ENCODE assay signal across 9 mouse cellular contexts in the genomic region with DNA sequence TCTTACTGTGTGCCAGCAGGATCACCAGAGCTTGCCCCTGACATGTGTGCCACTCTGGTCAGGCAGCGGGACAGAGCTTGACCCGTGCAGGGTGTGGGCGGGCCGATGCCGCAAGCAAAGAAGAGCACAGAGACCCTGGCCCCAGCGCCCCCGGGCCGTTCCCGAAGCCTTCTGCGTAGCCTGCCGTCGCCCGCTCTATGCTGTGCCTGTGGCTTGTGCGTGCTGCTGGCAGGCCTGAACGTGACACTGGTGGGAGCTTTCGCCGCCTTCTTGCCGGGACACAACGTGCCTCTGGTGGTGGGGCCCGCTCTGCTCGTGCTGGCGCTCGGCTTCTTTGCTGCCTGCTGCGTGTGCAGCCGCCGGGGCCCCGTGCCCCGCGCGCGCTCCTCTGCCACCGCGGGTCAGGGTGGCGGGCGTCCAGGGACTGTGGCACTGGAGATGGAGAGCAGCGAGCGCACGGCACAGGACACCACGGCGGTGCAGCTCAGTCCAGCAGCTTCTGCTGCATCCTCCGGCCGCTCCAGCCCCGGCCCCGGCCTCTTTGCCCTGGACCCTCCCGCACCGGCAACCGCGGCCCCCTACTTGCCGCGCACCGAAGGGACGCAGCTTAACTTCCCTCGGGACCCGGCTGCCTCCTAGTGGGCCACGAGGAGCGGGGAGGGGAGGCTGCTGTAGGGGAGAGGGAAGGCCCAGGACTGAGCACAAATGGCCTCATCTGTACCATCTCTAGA. TPM values are rescaled to one million over a fixed set of nuclear protein-coding genes. Genes with fewer than 3 reads are reported as not detected.
DNase-seq lines count a peak whose midpoint lies in the region; ATAC-seq and TF ChIP-seq lines count a peak whose summit lies in the region.
"Had no signal": no experiment of that assay in that cellular context is flagged by ENCODE, and none has a peak within 500 bp of the region (broad histone marks: within the 10 kb centered on the region; RNA-seq: fewer than 3 reads in every experiment).

No protein-coding gene starts in this region.

- TF ChIP-seq EP300 in stomach, postnatal 0 days (optimal IDR thresholded peaks at IDR 0.05) = no peak

- no peak for TF ChIP-seq POLR2A in brain, embryonic 14.5 days (IDR thresholded peaks at IDR 0.05; ENCODE audit: borderline replicate concordance, extremely low read depth, insufficient read depth, insufficient read length, poor library complexity, severe bottlenecking)

- peak overlapping the region; percentile 52 for H3K4me3 ChIP-seq in heart, embryonic 13.5 days
- peak overlapping the region; percentile 28 for H3K4me3 ChIP-seq in liver, embryonic 16.5 days (ENCODE audit: low read depth, low read length)
- H3K4me3 ChIP-seq in stomach, postnatal 0 days (ENCODE audit: low read depth, low read length) = peak overlapping the region; percentile 15; the same call in 1 of the 2 replicates

- ATAC-seq in heart, embryonic 13.5 days (ENCODE audit: extremely low read depth, insufficient number of reproducible peaks, low FRiP score, low TSS enrichment) = no peak
- no peak for ATAC-seq in liver, embryonic 16.5 days (ENCODE audit: low read depth)
- ATAC-seq in stomach, postnatal 0 days (ENCODE audit: low FRiP score, low TSS enrichment) = no peak; the same call in none of the 2 replicates

- H3K36me3 ChIP-seq in heart, embryonic 13.5 days = no peaks in the 10 kb centered on the region
- H3K36me3 ChIP-seq in liver, embryonic 16.5 days (ENCODE audit: control insufficient read depth, insufficient read depth) = no peaks in the 10 kb centered on the region
- H3K36me3 ChIP-seq in stomach, postnatal 0 days (ENCODE audit: control insufficient read depth, insufficient read depth, low read length) = no peaks in the 10 kb centered on the region

- DNase-seq in heart, postnatal 25 days (ENCODE audit: low spot score) = no peak
- DNase-seq in brain, embryonic 14.5 days (ENCODE audit: low read depth) = peak; percentile 62
- DNase-seq in heart, postnatal 10 days = peak; percentile 12 to 13
- peak; percentile 29 for DNase-seq in stomach, postnatal 0 days (ENCODE audit: low spot score)
- DNase-seq in right cerebral cortex, postnatal 36 days (ENCODE audit: low spot score in 2 of 2) = no peak
- no peak for DNase-seq in adipocyte (ENCODE audit: low spot score)

- H3K27ac ChIP-seq in heart, embryonic 13.5 days (replicated peaks) = no peak overlapping the region
- no peak overlapping the region for H3K27ac ChIP-seq in liver, embryonic 16.5 days (ENCODE audit: low read length)
- H3K27ac ChIP-seq in stomach, postnatal 0 days (replicated peaks) = no peak overlapping the region

- WGBS in heart, embryonic 13.5 days = 1% methylated on average over 53 of the region's 56 CpGs
- 2% methylated on average over 50 of the region's 56 CpGs for WGBS in liver, embryonic 16.5 days (ENCODE audit: insufficient replicate concordance)
- WGBS in stomach, postnatal 0 days = under 1% methylated on average over 53 of the region's 56 CpGs

- H3K27me3 ChIP-seq in heart, embryonic 13.5 days (replicated peaks) = peaks cover 88% of the 10 kb centered on the region
- peaks cover 41% of the 10 kb centered on the region for H3K27me3 ChIP-seq in liver, embryonic 16.5 days (ENCODE audit: control insufficient read depth, insufficient read depth, low read depth, low read length)
- H3K27me3 ChIP-seq in stomach, postnatal 0 days (ENCODE audit: control insufficient read depth, insufficient read depth, low read length) = peaks cover 6% of the 10 kb centered on the region; the same call in 1 of the 2 replicates

- intact Hi-C loops in heart, postnatal 25 days (cut with DNase I) = no loop called here
- intact Hi-C loops in heart, postnatal 10 days (cut with DNase I) = no loop called here

- H3K9me3 ChIP-seq in heart, embryonic 13.5 days = no peaks in the 10 kb centered on the region
- H3K9me3 ChIP-seq in liver, embryonic 16.5 days (replicated peaks; ENCODE audit: control insufficient read depth, low read length) = no peaks in the 10 kb centered on the region
- no peaks in the 10 kb centered on the region for H3K9me3 ChIP-seq in stomach, postnatal 0 days (ENCODE audit: control insufficient read depth, low read length)

- peak overlapping the region; percentile 80 for H3K4me2 ChIP-seq in heart, embryonic 13.5 days
- H3K4me2 ChIP-seq in liver, embryonic 16.5 days (ENCODE audit: low read depth, low read length) = peak overlapping the region; percentile 36
- peak overlapping the region; percentile 52 for H3K4me2 ChIP-seq in stomach, postnatal 0 days (replicated peaks; ENCODE audit: low read depth)

- H3K9ac ChIP-seq in heart, embryonic 13.5 days = peak overlapping the region; percentile 72
- no peak overlapping the region for H3K9ac ChIP-seq in liver, embryonic 16.5 days (ENCODE audit: low read depth, low read length)
- H3K9ac ChIP-seq in stomach, postnatal 0 days (ENCODE audit: low read length) = no peak overlapping the region

- peaks cover 8% of the 10 kb centered on the region for H3K4me1 ChIP-seq in heart, embryonic 13.5 days
- no peaks in the 10 kb centered on the region; the same call in 1 of the 2 replicates for H3K4me1 ChIP-seq in liver, embryonic 16.5 days (ENCODE audit: control insufficient read depth, low read depth, low read length)
- no peaks in the 10 kb centered on the region for H3K4me1 ChIP-seq in stomach, postnatal 0 days (replicated peaks; ENCODE audit: control insufficient read depth, insufficient read depth)

- peak; percentile 38; the same call in 1 of the 2 replicates for TF ChIP-seq CTCF in brain, embryonic 14.5 days (IDR thresholded peaks at IDR 0.05; ENCODE audit: borderline replicate concordance, extremely low read depth, insufficient read depth, insufficient read length)
- peak; percentile 50 for TF ChIP-seq CTCF in stomach, postnatal 0 days (IDR thresholded peaks at IDR 0.05; ENCODE audit: low read depth)

RNA-seq across cellular contexts. Expression of gene 6430628N08Rik, which starts 7.6 kb away (rescaled TPM):
- polyA plus RNA-seq in heart, embryonic 13.5 days (2015; fragmentation: Nextera tagmentation; extraction: Ambion mirVana) = not detected in 2 replicates
- not detected for total RNA-seq in heart, postnatal 25 days (2021)
- polyA plus RNA-seq in brain, embryonic 14.5 days (2012; rRNA removed) = 0.08 TPM in 1 of 2 replicates, not detected in the other
- not detected for total RNA-seq in heart, postnatal 10 days (2021)
- not detected in 2 replicates for polyA plus RNA-seq in liver, embryonic 16.5 days (2015; fragmentation: Nextera tagmentation; extraction: Ambion mirVana)
- polyA plus RNA-seq in stomach, postnatal 0 days (2015; fragmentation: Nextera tagmentation; extraction: Ambion mirVana) = not detected in 2 replicates
- polyA plus RNA-seq: large intestine, adult 2 months had no signal

RNA-seq across cellular contexts. Expression of gene Kncn, which starts 13.9 kb away (rescaled TPM):
- not detected in 2 replicates for polyA plus RNA-seq in heart, embryonic 13.5 days (2015; fragmentation: Nextera tagmentation; extraction: Ambion mirVana)
- not detected for total RNA-seq in heart, postnatal 25 days (2021)
- polyA plus RNA-seq in brain, embryonic 14.5 days (2012; rRNA removed) = 0.10 and 0.18 TPM in 2 replicates
- total RNA-seq in heart, postnatal 10 days (2021) = not detected
- not detected in 2 replicates for polyA plus RNA-seq in liver, embryonic 16.5 days (2015; fragmentation: Nextera tagmentation; extraction: Ambion mirVana)
- polyA plus RNA-seq in stomach, postnatal 0 days (2015; fragmentation: Nextera tagmentation; extraction: Ambion mirVana) = not detected in 2 replicates
- polyA plus RNA-seq: large intestine, adult 2 months had no signal

RNA-seq across cellular contexts. Expression of gene Dmbx1, which starts 41.7 kb away (rescaled TPM):
- polyA plus RNA-seq in heart, embryonic 13.5 days (2015; fragmentation: Nextera tagmentation; extraction: Ambion mirVana) = 0.05 TPM in 1 of 2 replicates, not detected in the other
- not detected for total RNA-seq in heart, postnatal 25 days (2021)
- polyA plus RNA-seq in brain, embryonic 14.5 days (2012; rRNA removed) = 4.8 and 9.5 TPM in 2 replicates
- not detected for total RNA-seq in heart, postnatal 10 days (2021)
- polyA plus RNA-seq in liver, embryonic 16.5 days (2015; fragmentation: Nextera tagmentation; extraction: Ambion mirVana) = not detected in 2 replicates
- polyA plus RNA-seq in stomach, postnatal 0 days (2015; fragmentation: Nextera tagmentation; extraction: Ambion mirVana) = 0.02 TPM in 1 of 2 replicates, not detected in the other
- polyA plus RNA-seq: large intestine, adult 2 months had no signal

RNA-seq across cellular contexts. Expression of gene Mknk1, which starts 59.1 kb away (rescaled TPM):
- polyA plus RNA-seq in heart, embryonic 13.5 days (2015; fragmentation: Nextera tagmentation; extraction: Ambion mirVana) = 18.2 and 18.6 TPM in 2 replicates
- total RNA-seq in heart, postnatal 25 days (2021) = 10 to 100 TPM; 19.8 to 21.9 TPM
- polyA plus RNA-seq in brain, embryonic 14.5 days (2012; rRNA removed) = 37.3 and 52.9 TPM in 2 replicates
- total RNA-seq in heart, postnatal 10 days (2021) = 10 to 100 TPM; 26.2 to 30.2 TPM
- polyA plus RNA-seq in liver, embryonic 16.5 days (2015; fragmentation: Nextera tagmentation; extraction: Ambion mirVana) = 30.7 and 30.9 TPM in 2 replicates
- polyA plus RNA-seq in stomach, postnatal 0 days (2015; fragmentation: Nextera tagmentation; extraction: Ambion mirVana) = 11.6 and 15.1 TPM in 2 replicates

Comparison
In these comparisons a context has a peak if more than half of its experiments do, and no peak if none do; other contexts are left out.
1. DNase-seq: peak in brain, embryonic 14.5 days (single experiment), heart, postnatal 10 days (2 of 2) and stomach, postnatal 0 days (single experiment); none in heart, postnatal 25 days (single experiment), right cerebral cortex, postnatal 36 days (0 of 2) and adipocyte (single experiment).
2. Peak in every context shown above with its lines, with median percentiles within 50 percentile points of each other: H3K4me2 ChIP-seq and H3K4me3 ChIP-seq.